Mouse (Mus musculus) heart, adult 2 months (tissue): ENCODE results near the gene Zfp644. TPM values are rescaled to one million over a fixed set of nuclear protein-coding genes. Genes with fewer than 3 reads are reported as not detected.
"Not testable (repeated sequence)": the region's sequence is repeated elsewhere in the genome, so short reads cannot be mapped to it uniquely, and the experiment has no call there.

Experiments
- DNase-seq, 2 experiments: peaks; one replicate each; pipeline ENCODE4 v3.0.0; 2021
- H3K27ac ChIP-seq: fragments of 200-600 bp; 2 replicates; pipeline ENCODE4 v1.8.1; 2022
- H3K27me3 ChIP-seq: fragments of 200-500 bp; 2 replicates; pipeline ENCODE4 v1.6.1; 2012; ENCODE audit warnings: mild to moderate bottlenecking, low read length, inconsistent platforms, mixed read lengths; ENCODE audit not compliant: control insufficient read depth, insufficient read depth
- H3K36me3 ChIP-seq: fragments of 200-500 bp; 2 replicates; pipeline ENCODE4 v1.6.1; 2012; ENCODE audit warnings: low read length, inconsistent platforms; ENCODE audit not compliant: control insufficient read depth, insufficient read depth
- H3K4me1 ChIP-seq: fragments of 200-500 bp; 2 replicates; pipeline ENCODE4 v1.6.1; 2011; ENCODE audit warnings: low read length; ENCODE audit not compliant: control insufficient read depth, insufficient read depth
- H3K4me3 ChIP-seq: fragments of 200-600 bp; 2 replicates; pipeline ENCODE4 v1.8.1; 2022
- H3K79me2 ChIP-seq: fragments of 200-500 bp; replicated peaks from 2 replicates; pipeline ENCODE4 v1.6.1; 2012; ENCODE audit warnings: mild to moderate bottlenecking, inconsistent platforms, low read length, moderate library complexity, mixed read lengths; ENCODE audit not compliant: control insufficient read depth, insufficient read depth
- H3K9ac ChIP-seq: fragments of 200-500 bp; 2 replicates; pipeline ENCODE4 v1.6.1; 2012; ENCODE audit warnings: low read depth, mild to moderate bottlenecking, control low read depth, inconsistent platforms, low read length, mixed read lengths
- CTCF ChIP-seq: fragments of 200-600 bp; IDR thresholded peaks from 2 replicates; pipeline ENCODE4 v1.8.1; 2022; ENCODE audit warnings: antibody characterized with exemption, mild to moderate bottlenecking, moderate library complexity
- EP300 ChIP-seq: fragments of 200-500 bp; IDR thresholded peaks from 2 replicates; pipeline ENCODE4 v1.6.1; 2011; ENCODE audit warnings: low read depth, low read length, control low read depth; ENCODE audit not compliant: insufficient read depth
- POLR2A ChIP-seq: fragments of 200-500 bp; IDR thresholded peaks from 2 replicates; pipeline ENCODE4 v1.6.1; 2011; ENCODE audit warnings: mild to moderate bottlenecking, low read depth, low read length, control low read depth; ENCODE audit not compliant: insufficient read depth
- WGBS: fragments of 180-500 bp; shearing (Covaris S2); methylation state at CpG from one replicate; pipeline ENCODE4 v1.1.7; 2018; 5-methylcytosine and 5-hydroxymethylcytosine counted together
- intact Hi-C: fragments of 180-260 bp; cut with DNase I; formaldehyde crosslinking; loops from one replicate; pipeline ENCODE4 v1.15.1; 2025
- polyA plus RNA-seq: library from polyadenylated mRNA; depleted of rRNA; stranded (reverse); fragments of >200 nt; gene quantifications from 2 replicates; pipeline ENCODE4 v1.2.3, GENCODE M21; 2012
- total RNA-seq, 2 experiments: library from RNA; stranded (reverse); gene quantifications; 2 replicates each; pipeline ENCODE4 v1.2.3; 2021

Gene Zfp644
- total and polyA plus RNA-seq, 3 experiments, result 9.5 to 58.9 (median 53.7) TPM

GRCm38 (mm10) chr5:106695141-106695540 lies 1.9 kb downstream of the Zfp644 start:
- DNase-seq, result no peak
- WGBS, result 21% methylated on average over 9 of the region's 9 CpGs
- H3K36me3 ChIP-seq, result peaks cover 15% of the 10 kb centered on the region
- no peaks in the 10 kb centered on the region for H3K27me3 ChIP-seq
- H3K4me1 ChIP-seq, result peaks cover 4% of the 10 kb centered on the region
- peaks cover 5% of the 10 kb centered on the region; the same call in 1 of the 2 replicates for H3K79me2 ChIP-seq
- peak overlapping the region; percentile 97; the same call in 1 of the 2 replicates for H3K27ac ChIP-seq
- H3K4me3 ChIP-seq, result peak overlapping the region; percentile 94
- intact Hi-C loops, result loop anchor here (5.0 kb wide), 2 partner anchors 107 to 123 kb away; no protein-coding TSS in a partner anchor
- TF ChIP-seq EP300 (no peak), CTCF (no peak), POLR2A (no peak)
- peak overlapping the region; percentile 92 for H3K9ac ChIP-seq

GRCm38 (mm10) chr5:106694683-106695082 lies 2.4 kb downstream of the Zfp644 start:
- 100% methylated on average over 1 of the region's 1 CpGs for WGBS
- Histone ChIP-seq H3K27me3 (no peaks in the 10 kb centered on the region), H3K27ac (no peak overlapping the region), H3K79me2 (peaks cover 5% of the 10 kb centered on the region; the same call in 1 of the 2 replicates), H3K36me3 (peaks cover 15% of the 10 kb centered on the region), H3K9ac (no peak overlapping the region), H3K4me1 (peaks cover 4% of the 10 kb centered on the region), H3K4me3 (no peak overlapping the region; the same call in 1 of the 2 replicates)
- no peak for TF ChIP-seq EP300
- no peak for TF ChIP-seq CTCF
- TF ChIP-seq POLR2A, result no peak
- DNase-seq, result no peak
- intact Hi-C loops, result loop anchor here (5.0 kb wide), 2 partner anchors 108 to 122 kb away; no protein-coding TSS in a partner anchor

- TF ChIP-seq EP300 (no peak), CTCF (peak; percentile 72), POLR2A (no peak)
- WGBS, result 84% methylated on average over 4 of the region's 4 CpGs
- intact Hi-C loops, result no loop called here
- Histone ChIP-seq H3K36me3 (peaks cover 15% of the 10 kb centered on the region), H3K4me3 (no peak overlapping the region), H3K27me3 (no peaks in the 10 kb centered on the region), H3K9ac (no peak overlapping the region), H3K4me1 (peaks cover 4% of the 10 kb centered on the region), H3K79me2 (peaks cover 5% of the 10 kb centered on the region; the same call in 1 of the 2 replicates), H3K27ac (no peak overlapping the region)
- DNase-seq, result no peak
Observed at GRCm38 (mm10) chr5:106693034-106693433, 4.1 kb downstream of the Zfp644 start.

- H3K27me3 ChIP-seq, result no peaks in the 10 kb centered on the region
- WGBS, result 83% methylated on average over 6 of the region's 6 CpGs
- H3K9ac ChIP-seq, result no peak overlapping the region
- no peaks in the 10 kb centered on the region; the same call in 1 of the 2 replicates for H3K36me3 ChIP-seq
- no peak for DNase-seq
- intact Hi-C loops, result no loop called here
- no peak overlapping the region for H3K27ac ChIP-seq
- H3K79me2 ChIP-seq, result peaks cover 5% of the 10 kb centered on the region
- peaks cover 2% of the 10 kb centered on the region for H3K4me1 ChIP-seq
- TF ChIP-seq EP300 (no peak), CTCF (no peak), POLR2A (no peak)
- H3K4me3 ChIP-seq, result no peak overlapping the region
Observed at GRCm38 (mm10) chr5:106680636-106681458, 16.2 kb downstream of the Zfp644 start.

- DNase-seq, result no peak
- peaks cover under 1% of the 10 kb centered on the region for H3K36me3 ChIP-seq
- no peak overlapping the region for H3K4me3 ChIP-seq
- peaks cover 2% of the 10 kb centered on the region for H3K4me1 ChIP-seq
- H3K27me3 ChIP-seq, result no peaks in the 10 kb centered on the region
- peaks cover 5% of the 10 kb centered on the region for H3K79me2 ChIP-seq
- TF ChIP-seq POLR2A (no peak), EP300 (no peak), CTCF (no peak)
- no peak overlapping the region for H3K27ac ChIP-seq
- intact Hi-C loops, result no loop called here
- 86% methylated on average over 1 of the region's 1 CpGs for WGBS
- H3K9ac ChIP-seq, result no peak overlapping the region
Observed at GRCm38 (mm10) chr5:106679659-106680058, 17.4 kb downstream of the Zfp644 start.

GRCm38 (mm10) chr5:106678823-106679222 lies 18.3 kb downstream of the Zfp644 start:
- H3K4me3 ChIP-seq, H3K79me2 ChIP-seq, DNase-seq, H3K9ac ChIP-seq, H3K36me3 ChIP-seq, H3K27me3 ChIP-seq, intact Hi-C loops, H3K4me1 ChIP-seq, H3K27ac ChIP-seq: not testable (repeated sequence)
- 15% methylated on average over 1 of the region's 1 CpGs for WGBS
